Mouse (Mus musculus) kidney, postnatal 10 days (tissue): Measurements from ENCODE around the gene Ak7.

Experiments used
- DNase-seq: peaks from one replicate; pipeline ENCODE4 v3.0.0; 2021; ENCODE audit warnings: mixed read lengths

Gene Ak7

GRCm38 (mm10) chr12:105730851-105731460, 25.2 kb downstream of the Ak7 start:
- DNase-seq: no peak

GRCm38 (mm10) chr12:105733370-105734159, 27.8 kb downstream of the Ak7 start:
- DNase-seq: no peak

- no peak for DNase-seq
Measured at GRCm38 (mm10) chr12:105735226-105735888, 29.6 kb downstream of the Ak7 start.

- DNase-seq: no peak
Measured at GRCm38 (mm10) chr12:105735889-105736251, 30.1 kb downstream of the Ak7 start.

GRCm38 (mm10) chr12:105738316-105739096, 32.7 kb downstream of the Ak7 start:
- DNase-seq: no peak

GRCm38 (mm10) chr12:105739656-105740055, 33.9 kb downstream of the Ak7 start:
- peak; percentile 46 for DNase-seq

- DNase-seq: no peak
Measured at GRCm38 (mm10) chr12:105748114-105748513, 42.3 kb downstream of the Ak7 start.

GRCm38 (mm10) chr12:105753813-105754212, 48.0 kb downstream of the Ak7 start:
- no peak for DNase-seq

GRCm38 (mm10) chr12:105757816-105758497, 52.2 kb downstream of the Ak7 start:
- DNase-seq: peak; percentile 78

- DNase-seq: no peak
Measured at GRCm38 (mm10) chr12:105758911-105759310, 53.1 kb downstream of the Ak7 start.

- no peak for DNase-seq
Measured at GRCm38 (mm10) chr12:105759849-105760478, 54.2 kb downstream of the Ak7 start.

GRCm38 (mm10) chr12:105761171-105761570, 55.4 kb downstream of the Ak7 start:
- DNase-seq: no peak

GRCm38 (mm10) chr12:105761629-105762028, 55.9 kb downstream of the Ak7 start:
- no peak for DNase-seq

GRCm38 (mm10) chr12:105769700-105770099, 63.9 kb downstream of the Ak7 start:
- no peak for DNase-seq

- DNase-seq: peak; percentile 64
Measured at GRCm38 (mm10) chr12:105774871-105775270, 69.1 kb downstream of the Ak7 start.

GRCm38 (mm10) chr12:105777651-105778050, 71.9 kb downstream of the Ak7 start:
- DNase-seq: no peak

- peak; percentile 94 for DNase-seq
Measured at GRCm38 (mm10) chr12:105784196-105784999, 78.6 kb downstream of the Ak7 start, which contains the start of gene Papola. Gene Papola, plus strand, starts transcription at chr12:105784694.

- DNase-seq: peak; percentile 85
Measured at GRCm38 (mm10) chr12:105785000-105785774, 79.4 kb downstream of the Ak7 start.

GRCm38 (mm10) chr12:105786113-105786512, 80.3 kb downstream of the Ak7 start:
- no peak for DNase-seq

- DNase-seq: no peak
Measured at GRCm38 (mm10) chr12:105787626-105788025, 81.8 kb downstream of the Ak7 start.
